Mouse (Mus musculus) monocyte, adult 2 months (primary cell): ENCODE data around the gene Adcy10.

Experiments used
- DNase-seq, 2 experiments: peaks; one replicate each; pipeline ENCODE4 v3.0.0; 2022; ENCODE audit warnings: low spot score in 2 of 2, low read depth in 1 of 2

Gene Adcy10

GRCm38 (mm10) chr1:165601775-165602280 lies 116.8 kb downstream of the Adcy10 start:
- no peak for DNase-seq

GRCm38 (mm10) chr1:165603218-165603617 lies 118.2 kb downstream of the Adcy10 start:
- DNase-seq = no peak

- DNase-seq = no peak
Measured at GRCm38 (mm10) chr1:165604203-165604602, 119.2 kb downstream of the Adcy10 start.

GRCm38 (mm10) chr1:165605108-165605507 lies 120.1 kb downstream of the Adcy10 start:
- no peak for DNase-seq

- DNase-seq = no peak
Measured at GRCm38 (mm10) chr1:165605774-165606173, 120.8 kb downstream of the Adcy10 start.

- DNase-seq = no peak
Measured at GRCm38 (mm10) chr1:165608904-165609303, 123.9 kb downstream of the Adcy10 start.

- no peak for DNase-seq
Measured at GRCm38 (mm10) chr1:165609495-165610320, 124.7 kb downstream of the Adcy10 start.

- no peak for DNase-seq
Measured at GRCm38 (mm10) chr1:165610321-165610999, 125.5 kb downstream of the Adcy10 start.

- no peak for DNase-seq
Measured at GRCm38 (mm10) chr1:165612714-165613113, 127.7 kb downstream of the Adcy10 start.

GRCm38 (mm10) chr1:165613926-165614325 lies 128.9 kb downstream of the Adcy10 start:
- no peak for DNase-seq

GRCm38 (mm10) chr1:165614793-165615192 lies 129.8 kb downstream of the Adcy10 start:
- no peak for DNase-seq

- no peak for DNase-seq
Measured at GRCm38 (mm10) chr1:165616652-165617051, 131.7 kb downstream of the Adcy10 start.

- no peak for DNase-seq
Measured at GRCm38 (mm10) chr1:165617166-165617891, 132.3 kb downstream of the Adcy10 start.

- no peak for DNase-seq
Measured at GRCm38 (mm10) chr1:165618201-165618624, 133.2 kb downstream of the Adcy10 start.

GRCm38 (mm10) chr1:165625058-165625457 lies 140.1 kb downstream of the Adcy10 start:
- DNase-seq = no peak

GRCm38 (mm10) chr1:165625896-165626295 lies 140.9 kb downstream of the Adcy10 start:
- DNase-seq = no peak
